Comparison of ENCODE assay signal across 16 mouse cellular contexts in the genomic region with DNA sequence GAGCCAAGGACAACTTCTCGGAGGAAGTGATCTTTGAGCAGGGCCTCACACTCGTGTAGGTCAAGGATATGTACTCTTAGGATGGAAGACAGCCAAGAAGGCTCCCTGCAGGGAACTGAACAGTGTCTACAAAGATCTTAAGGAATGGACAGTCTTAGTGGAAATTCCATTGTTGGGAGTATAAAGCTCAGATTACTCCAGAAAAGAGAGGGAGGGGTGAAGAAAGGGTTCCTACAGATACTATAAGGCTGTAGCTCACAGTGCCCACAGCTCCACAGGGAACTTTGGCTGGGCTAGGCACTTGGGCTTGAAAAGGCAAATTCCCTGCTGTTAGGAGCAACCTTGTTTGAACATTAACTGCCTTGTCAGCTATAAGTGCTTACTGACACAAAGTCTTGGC.
"Had no signal": no experiment of that assay in that cellular context is flagged by ENCODE, and none has a peak within 500 bp of the region (broad histone marks: within the 10 kb centered on the region; RNA-seq: fewer than 3 reads in every experiment).

No protein-coding gene starts in this region.

- DNase-seq: layer of hippocampus, adult 9-11 months; liver; lung, adult 18-20 months; thymus, adult 18-20 months; thymus, postnatal 36 days had no signal

- H3K9ac ChIP-seq: limb, embryonic 13.5 days; liver, embryonic 12.5 days; liver, embryonic 15.5 days; lung, embryonic 15.5 days; midbrain, embryonic 13.5 days had no signal

- H3K36me3 ChIP-seq: limb, embryonic 10.5 days; limb, embryonic 13.5 days; liver, embryonic 12.5 days; liver, embryonic 15.5 days; lung, embryonic 15.5 days; midbrain, embryonic 13.5 days had no signal

- H3K4me3 ChIP-seq: layer of hippocampus, adult 2 months; limb, embryonic 10.5 days; limb, embryonic 13.5 days; liver, embryonic 12.5 days; liver, embryonic 15.5 days; lung, embryonic 15.5 days; midbrain, embryonic 13.5 days had no signal

- H3K27ac ChIP-seq: hindbrain, postnatal 0 days; layer of hippocampus, adult 2 months; limb, embryonic 10.5 days; limb, embryonic 13.5 days; liver, embryonic 12.5 days; liver, embryonic 15.5 days; lung, embryonic 15.5 days; macrophage; midbrain, embryonic 13.5 days had no signal

- H3K4me2 ChIP-seq: limb, embryonic 13.5 days; liver, embryonic 12.5 days; liver, embryonic 15.5 days; lung, embryonic 15.5 days; midbrain, embryonic 13.5 days had no signal

- H3K27me3 ChIP-seq: limb, embryonic 13.5 days; liver, embryonic 12.5 days; liver, embryonic 15.5 days; lung, embryonic 15.5 days; midbrain, embryonic 13.5 days had no signal

- H3K4me1 ChIP-seq: liver, embryonic 12.5 days; liver, embryonic 15.5 days; lung, embryonic 15.5 days; midbrain, embryonic 13.5 days had no signal

- ATAC-seq: hindbrain, postnatal 0 days; inflammation-experienced regulatory T-cells, adult 6 months; intestine, embryonic 16.5 days; liver, embryonic 12.5 days; midbrain, embryonic 13.5 days had no signal
